Mouse (Mus musculus) right cerebral cortex, postnatal 25 days (tissue): ENCODE measurements around the gene Slc6a17.

Experiments
- DNase-seq: peaks from one replicate; pipeline ENCODE4 v3.0.0; 2022

Gene Slc6a17

GRCm38 (mm10) chr3:107517631-107518108 lies at the start of gene Slc6a17:
Gene Slc6a17 (minus strand): TSS chr3:107518018.
- peak; percentile 90 for DNase-seq

- DNase-seq = no peak
Observed at GRCm38 (mm10) chr3:107565331-107565730, 47.5 kb upstream of the Slc6a17 start.

GRCm38 (mm10) chr3:107563880-107564279 lies 46.1 kb upstream of the Slc6a17 start:
- no peak for DNase-seq

GRCm38 (mm10) chr3:107562591-107562990 lies 44.8 kb upstream of the Slc6a17 start:
- no peak for DNase-seq

GRCm38 (mm10) chr3:107562104-107562503 lies 44.3 kb upstream of the Slc6a17 start:
- DNase-seq = no peak

GRCm38 (mm10) chr3:107559183-107559582 lies 41.4 kb upstream of the Slc6a17 start:
- peak; percentile 56 for DNase-seq

- no peak for DNase-seq
Observed at GRCm38 (mm10) chr3:107558740-107559139, 40.9 kb upstream of the Slc6a17 start.

- DNase-seq = no peak
Observed at GRCm38 (mm10) chr3:107554842-107555241, 37.0 kb upstream of the Slc6a17 start, which contains the start of gene Ubl4b. Gene Ubl4b (minus strand): TSS chr3:107555073.

- DNase-seq = peak; percentile 49
Observed at GRCm38 (mm10) chr3:107550409-107551049, 32.7 kb upstream of the Slc6a17 start.

- no peak for DNase-seq
Observed at GRCm38 (mm10) chr3:107546956-107547355, 29.1 kb upstream of the Slc6a17 start.

- no peak for DNase-seq
Observed at GRCm38 (mm10) chr3:107545716-107546412, 28.0 kb upstream of the Slc6a17 start.

GRCm38 (mm10) chr3:107545278-107545677 lies 27.5 kb upstream of the Slc6a17 start:
- DNase-seq = no peak

GRCm38 (mm10) chr3:107543158-107544080 lies 25.6 kb upstream of the Slc6a17 start:
- DNase-seq = no peak

- no peak for DNase-seq
Observed at GRCm38 (mm10) chr3:107542584-107542983, 24.8 kb upstream of the Slc6a17 start.

GRCm38 (mm10) chr3:107537504-107537889 lies 19.7 kb upstream of the Slc6a17 start:
- DNase-seq = no peak

- peak; percentile 88 for DNase-seq
Observed at GRCm38 (mm10) chr3:107536810-107537503, 19.1 kb upstream of the Slc6a17 start.

GRCm38 (mm10) chr3:107534951-107535350 lies 17.1 kb upstream of the Slc6a17 start:
- DNase-seq = no peak

GRCm38 (mm10) chr3:107533532-107533931 lies 15.7 kb upstream of the Slc6a17 start:
- no peak for DNase-seq

- no peak for DNase-seq
Observed at GRCm38 (mm10) chr3:107530581-107530980, 12.8 kb upstream of the Slc6a17 start.

- DNase-seq = no peak
Observed at GRCm38 (mm10) chr3:107529182-107529581, 11.4 kb upstream of the Slc6a17 start.

GRCm38 (mm10) chr3:107528401-107529118 lies 10.7 kb upstream of the Slc6a17 start:
- peak; percentile 83 for DNase-seq

GRCm38 (mm10) chr3:107524547-107524946 lies 6.7 kb upstream of the Slc6a17 start:
- no peak for DNase-seq
